Mouse (Mus musculus): ENCODE measurements around the gene Fam98b. TPM values are rescaled to one million over a fixed set of nuclear protein-coding genes. Genes with fewer than 3 reads are reported as not detected.

Gene Fam98b
- polyA plus RNA-seq (2014; fragmentation: Illumina TruSeq; extraction: RNeasy Lipid Tissue Mini Kit (QIAGEN cat#74804); ENCODE audit: low read depth, low replicate concordance) = 59.4 TPM

DNA sequence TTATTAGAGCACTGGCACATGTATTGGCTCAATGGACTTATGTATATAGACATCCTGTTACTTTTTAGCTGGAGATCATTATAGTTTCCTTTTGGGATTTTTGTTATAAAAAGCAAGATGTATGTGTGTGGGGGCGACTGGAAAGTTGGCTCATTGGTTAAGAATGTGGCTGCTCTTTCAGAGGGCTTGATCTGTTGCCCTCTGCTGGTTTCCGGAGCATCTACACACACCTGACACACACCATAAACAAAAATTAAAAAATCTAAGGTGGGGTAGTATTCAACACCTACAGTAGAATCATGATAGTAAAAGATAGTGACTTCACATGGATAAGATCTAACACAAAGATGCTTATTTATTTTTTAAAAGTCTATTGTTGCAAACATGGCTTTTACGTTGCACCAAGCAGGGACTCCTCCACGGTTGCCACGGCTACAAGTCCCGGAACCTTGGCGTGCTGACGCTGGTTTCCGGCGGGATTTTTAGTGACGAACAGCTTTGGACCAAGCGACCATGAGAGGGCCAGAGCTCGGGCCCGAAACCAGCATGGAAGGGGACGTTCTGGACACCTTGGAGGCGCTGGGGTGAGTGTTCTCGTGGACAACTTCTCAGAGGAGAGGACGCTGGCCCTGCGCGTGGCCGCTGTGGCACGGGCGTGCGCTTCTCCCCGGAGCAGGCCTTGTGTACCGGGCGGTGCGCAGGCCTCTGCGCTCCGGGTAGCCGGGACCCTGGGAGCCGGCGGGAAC, at the start of gene Fam98b:
Fam98b (plus strand) TSS at position 485 of the 746 bp plus-strand sequence.

Other genes with a start within 250 kb of the Fam98b start
- gene Spred1, start 128.4 kb upstream of the Fam98b start, polyA plus RNA-seq (2014; fragmentation: Illumina TruSeq; extraction: RNeasy Lipid Tissue Mini Kit (QIAGEN cat#74804); ENCODE audit: low read depth, low replicate concordance) = 73.9 TPM
- gene Rasgrp1, start 93.3 kb downstream of the Fam98b start, polyA plus RNA-seq (2014; fragmentation: Illumina TruSeq; extraction: RNeasy Lipid Tissue Mini Kit (QIAGEN cat#74804); ENCODE audit: low read depth, low replicate concordance) = 4.8 TPM

Data from sigmoid colon, adult 10 weeks (tissue).